Mouse (Mus musculus) kidney, embryonic 14.5 days (tissue): ENCODE results near the gene Dpp8. TPM values are rescaled to one million over a fixed set of nuclear protein-coding genes. Genes with fewer than 3 reads are reported as not detected.
A peak's percentile ranks its signal among the peaks of the same experiment; 100 is the strongest.
"Not testable (repeated sequence)": the region's sequence is repeated elsewhere in the genome, so short reads cannot be mapped to it uniquely, and the experiment has no call there.

Experiments
- ATAC-seq: fragments of 200-750 bp; cut with Nextera tagmentation; 2 replicates; pipeline ENCODE4 v1.8.0; 2017; ENCODE audit warnings: moderate number of reproducible peaks, mild to moderate bottlenecking, moderate TSS enrichment, moderate library complexity; ENCODE audit not compliant: low FRiP score, low TSS enrichment
- H3K27ac ChIP-seq: fragments of 300-500 bp; sonication (generic); 2 replicates; pipeline ENCODE4 v1.5.1; 2014; ENCODE audit warnings: low read depth, mild to moderate bottlenecking, low read length, moderate library complexity, mixed read lengths
- H3K27me3 ChIP-seq: fragments of 300-500 bp; sonication (generic); 2 replicates; pipeline ENCODE4 v1.6.1; 2014; ENCODE audit warnings: mild to moderate bottlenecking, low read length; ENCODE audit not compliant: control insufficient read depth, insufficient read depth
- H3K36me3 ChIP-seq: fragments of 300-500 bp; sonication (generic); 2 replicates; pipeline ENCODE4 v1.6.1; 2014; ENCODE audit warnings: low read length, mixed read lengths; ENCODE audit not compliant: control insufficient read depth, insufficient read depth
- H3K4me1 ChIP-seq: fragments of 300-500 bp; sonication (generic); 2 replicates; pipeline ENCODE4 v1.6.1; 2014; ENCODE audit warnings: low read length, mixed read lengths; ENCODE audit not compliant: control insufficient read depth, insufficient read depth
- H3K4me2 ChIP-seq: fragments of 300-500 bp; sonication (generic); replicated peaks from 2 replicates; pipeline ENCODE4 v1.6.1; 2014; ENCODE audit warnings: low read depth, mild to moderate bottlenecking, low read length
- H3K4me3 ChIP-seq: fragments of 300-500 bp; sonication (generic); 2 replicates; pipeline ENCODE4 v1.5.1; 2014; ENCODE audit warnings: mild to moderate bottlenecking, low read length
- H3K9ac ChIP-seq: fragments of 300-500 bp; sonication (generic); 2 replicates; pipeline ENCODE4 v1.6.1; 2014; ENCODE audit warnings: low read depth, mild to moderate bottlenecking, low read length, moderate library complexity
- H3K9me3 ChIP-seq: fragments of 300-500 bp; sonication (generic); 2 replicates; pipeline ENCODE4 v1.6.1; 2016; ENCODE audit warnings: low read length; ENCODE audit not compliant: control insufficient read depth
- WGBS: fragments of 180-500 bp; shearing (Covaris S2); extraction: QIAGEN DNeasy Blood & Tissue Kit; methylation state at CpG from one replicate; pipeline ENCODE4 v1.1.7; 2014; 5-methylcytosine and 5-hydroxymethylcytosine counted together
- polyA plus RNA-seq: library from polyadenylated mRNA; unstranded; fragments of >200 nt; fragmentation: Nextera tagmentation; extraction: Ambion mirVana; gene quantifications from 2 replicates; pipeline ENCODE4 v1.2.1, GENCODE M21; 2014

The Dpp8 gene
- polyA plus RNA-seq = 20.7 and 29.9 TPM in 2 replicates

GRCm38 (mm10) chr9:65032269-65033108, at the start of gene Dpp8:
Gene Dpp8 (plus strand): TSS chr9:65032414.
- ATAC-seq = peak; percentile 93
- under 1% methylated on average over 69 of the region's 85 CpGs for WGBS
- H3K9ac ChIP-seq = peak within 1 kb of the TSS; percentile 91
- H3K27me3 ChIP-seq = no peaks in the 10 kb centered on the region
- peaks cover 9% of the 10 kb centered on the region; the same call in 1 of the 2 replicates for H3K36me3 ChIP-seq
- H3K27ac ChIP-seq = peak within 1 kb of the TSS; percentile 84
- H3K4me3 ChIP-seq = peak within 1 kb of the TSS; percentile 91
- peak within 1 kb of the TSS; percentile 90 for H3K4me2 ChIP-seq
- H3K9me3 ChIP-seq = no peaks in the 10 kb centered on the region
- H3K4me1 ChIP-seq = peaks cover 10% of the 10 kb centered on the region

GRCm38 (mm10) chr9:64985037-64985794, 47.0 kb upstream of the Dpp8 start:
- Histone ChIP-seq H3K27me3 (no peaks in the 10 kb centered on the region), H3K9ac (no peak overlapping the region), H3K4me3 (no peak overlapping the region), H3K4me2 (no peak overlapping the region), H3K9me3 (no peaks in the 10 kb centered on the region), H3K4me1 (no peaks in the 10 kb centered on the region), H3K27ac (no peak overlapping the region), H3K36me3 (peaks cover 98% of the 10 kb centered on the region)
- WGBS = 86% methylated on average over 8 of the region's 8 CpGs
- no peak for ATAC-seq

GRCm38 (mm10) chr9:64985807-64986206, 46.4 kb upstream of the Dpp8 start:
- WGBS = 88% methylated on average over 9 of the region's 9 CpGs
- no peak overlapping the region for H3K4me3 ChIP-seq
- no peaks in the 10 kb centered on the region for H3K27me3 ChIP-seq
- no peak overlapping the region for H3K9ac ChIP-seq
- no peaks in the 10 kb centered on the region for H3K9me3 ChIP-seq
- no peak overlapping the region for H3K4me2 ChIP-seq
- H3K4me1 ChIP-seq = no peaks in the 10 kb centered on the region
- no peak for ATAC-seq
- peaks cover 98% of the 10 kb centered on the region for H3K36me3 ChIP-seq
- H3K27ac ChIP-seq = no peak overlapping the region

GRCm38 (mm10) chr9:64987651-64988050, 44.6 kb upstream of the Dpp8 start:
- Histone ChIP-seq H3K27ac (no peak overlapping the region), H3K4me2 (no peak overlapping the region), H3K36me3 (peaks cover 84% of the 10 kb centered on the region), H3K4me3 (no peak overlapping the region), H3K9ac (no peak overlapping the region), H3K27me3 (no peaks in the 10 kb centered on the region), H3K4me1 (no peaks in the 10 kb centered on the region), H3K9me3 (no peaks in the 10 kb centered on the region)
- ATAC-seq = no peak
- 90% methylated on average over 2 of the region's 2 CpGs for WGBS

GRCm38 (mm10) chr9:64988443-64988842, 43.8 kb upstream of the Dpp8 start:
- Histone ChIP-seq H3K4me1 (no peaks in the 10 kb centered on the region), H3K4me3 (no peak overlapping the region), H3K9ac (no peak overlapping the region), H3K27me3 (no peaks in the 10 kb centered on the region), H3K36me3 (peaks cover 81% of the 10 kb centered on the region), H3K27ac (no peak overlapping the region), H3K9me3 (no peaks in the 10 kb centered on the region), H3K4me2 (no peak overlapping the region)
- WGBS = 87% methylated on average over 6 of the region's 6 CpGs
- no peak for ATAC-seq

GRCm38 (mm10) chr9:64990291-64990690, 41.9 kb upstream of the Dpp8 start:
- WGBS = 92% methylated on average over 7 of the region's 7 CpGs
- Histone ChIP-seq H3K27me3 (no peaks in the 10 kb centered on the region), H3K27ac (no peak overlapping the region), H3K9me3 (no peaks in the 10 kb centered on the region), H3K36me3 (peaks cover 77% of the 10 kb centered on the region), H3K4me1 (no peaks in the 10 kb centered on the region), H3K9ac (no peak overlapping the region), H3K4me3 (no peak overlapping the region), H3K4me2 (no peak overlapping the region)
- ATAC-seq = no peak

- not testable (repeated sequence) for H3K4me2 ChIP-seq, H3K9me3 ChIP-seq, H3K27me3 ChIP-seq, H3K9ac ChIP-seq, ATAC-seq, H3K4me1 ChIP-seq, H3K27ac ChIP-seq, H3K4me3 ChIP-seq
- peaks cover 58% of the 10 kb centered on the region for H3K36me3 ChIP-seq
- WGBS = 92% methylated on average over 1 of the region's 1 CpGs
Observed at GRCm38 (mm10) chr9:64995464-64995863, 36.8 kb upstream of the Dpp8 start.

- H3K4me2 ChIP-seq = no peak overlapping the region
- 73% methylated on average over 4 of the region's 4 CpGs for WGBS
- ATAC-seq = no peak
- no peaks in the 10 kb centered on the region for H3K27me3 ChIP-seq
- H3K27ac ChIP-seq = no peak overlapping the region
- H3K36me3 ChIP-seq = peaks cover 60% of the 10 kb centered on the region
- no peaks in the 10 kb centered on the region for H3K4me1 ChIP-seq
- no peak overlapping the region for H3K4me3 ChIP-seq
- no peaks in the 10 kb centered on the region for H3K9me3 ChIP-seq
- no peak overlapping the region for H3K9ac ChIP-seq
Observed at GRCm38 (mm10) chr9:65001481-65001880, 30.7 kb upstream of the Dpp8 start.

GRCm38 (mm10) chr9:65005737-65006136, 26.5 kb upstream of the Dpp8 start:
- H3K9me3 ChIP-seq = no peaks in the 10 kb centered on the region
- WGBS = 95% methylated on average over 8 of the region's 8 CpGs

More at GRCm38 (mm10) chr9:65005737-65006136, 26.5 kb upstream of the Dpp8 start:
- Histone ChIP-seq H3K27ac (no peak overlapping the region), H3K4me3 (no peak overlapping the region), H3K36me3 (peaks cover 34% of the 10 kb centered on the region), H3K4me1 (no peaks in the 10 kb centered on the region), H3K4me2 (no peak overlapping the region), H3K9ac (no peak overlapping the region), H3K27me3 (no peaks in the 10 kb centered on the region)
- no peak for ATAC-seq
